Mouse (Mus musculus): ENCODE measurements at regions not wholly inside any gene's neighbourhood (a gene's known extent, or its start where the extent isn't known, plus 50 kb on each side); places are given as distances from the start of the nearest gene placed in this dataset.
A peak's percentile ranks its signal among the peaks of the same experiment; 100 is the strongest.

GRCm38 (mm10) chr1:80030635-80031034 lies 169.7 kb upstream of the Serpine2 start:
- no peak for DNase-seq (ENCODE audit: low read depth, low spot score)

DNA sequence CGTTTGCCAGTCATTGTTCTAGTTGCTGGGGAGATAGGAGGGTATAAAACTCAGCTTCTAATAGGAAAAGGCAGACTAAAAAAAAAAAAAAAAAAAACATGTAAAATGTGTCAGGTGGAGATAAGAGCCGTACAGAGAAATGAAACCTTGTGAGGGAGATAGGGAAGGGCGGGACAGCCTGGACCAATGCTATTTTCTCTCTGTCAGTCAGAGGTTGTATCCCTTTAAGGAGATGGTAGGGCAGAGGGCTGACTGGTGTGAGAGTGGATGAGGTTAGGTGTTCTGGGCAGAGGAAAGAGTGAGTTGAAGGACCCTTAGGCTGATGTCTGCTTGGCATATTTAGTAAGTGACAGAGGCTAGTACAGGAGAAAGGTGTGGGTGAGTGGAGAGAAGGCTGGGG lies 169.2 kb upstream of the Serpine2 start:
- DNase-seq (ENCODE audit: low read depth, low spot score) = no peak

- DNase-seq (ENCODE audit: low read depth, low spot score) = no peak
Observed at GRCm38 (mm10) chr1:80025863-80026616, 165.1 kb upstream of the Serpine2 start.

DNA sequence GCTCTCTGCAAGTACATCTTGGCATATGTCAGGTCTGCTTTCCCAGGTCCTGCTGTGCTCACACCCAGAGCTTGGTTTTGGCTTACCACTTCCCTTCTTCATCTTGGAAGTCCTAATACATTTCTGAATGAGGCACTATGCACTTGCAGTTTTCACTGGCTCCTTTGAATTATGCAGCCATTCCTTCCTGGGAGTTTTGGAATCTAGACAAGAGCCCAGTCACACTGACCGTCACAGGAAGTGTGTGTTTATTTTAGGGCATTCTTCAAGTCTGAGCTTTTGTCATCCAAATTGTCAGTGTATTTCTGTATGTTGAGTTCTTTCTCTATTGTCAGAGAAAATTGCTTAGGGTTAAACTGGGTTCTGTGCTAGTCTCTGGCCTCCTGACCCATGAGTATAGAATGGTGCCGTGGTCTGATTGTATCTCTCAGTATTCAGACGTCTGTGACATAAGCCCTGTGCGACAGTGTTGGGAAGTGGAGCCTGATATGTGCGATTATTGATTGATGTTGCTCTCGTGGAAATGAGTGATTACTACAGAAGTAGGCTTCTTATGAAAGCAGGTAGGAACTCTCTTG lies 162.6 kb upstream of the Serpine2 start:
- DNase-seq (ENCODE audit: low read depth, low spot score) = peak; percentile 4

DNA sequence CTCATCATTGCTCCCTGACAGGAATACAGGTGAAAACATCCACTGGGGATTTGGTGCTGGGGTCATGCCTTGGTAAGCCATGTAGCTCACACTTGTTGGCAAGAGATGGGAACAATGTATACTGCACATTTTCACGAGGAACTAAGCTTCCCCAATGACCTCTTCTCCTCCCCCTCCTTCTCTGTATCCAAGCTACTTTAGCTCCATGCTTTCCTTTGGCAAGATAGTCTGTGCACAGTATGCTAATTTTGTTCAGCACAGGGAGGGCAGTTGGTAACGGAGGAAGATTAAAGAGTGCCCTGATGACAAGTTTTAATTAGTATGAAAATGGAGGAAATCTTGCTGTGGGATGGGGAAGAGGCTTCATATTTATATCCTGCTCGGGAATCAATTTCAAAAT lies 160.9 kb upstream of the Serpine2 start:
- DNase-seq (ENCODE audit: low read depth, low spot score) = no peak

DNA sequence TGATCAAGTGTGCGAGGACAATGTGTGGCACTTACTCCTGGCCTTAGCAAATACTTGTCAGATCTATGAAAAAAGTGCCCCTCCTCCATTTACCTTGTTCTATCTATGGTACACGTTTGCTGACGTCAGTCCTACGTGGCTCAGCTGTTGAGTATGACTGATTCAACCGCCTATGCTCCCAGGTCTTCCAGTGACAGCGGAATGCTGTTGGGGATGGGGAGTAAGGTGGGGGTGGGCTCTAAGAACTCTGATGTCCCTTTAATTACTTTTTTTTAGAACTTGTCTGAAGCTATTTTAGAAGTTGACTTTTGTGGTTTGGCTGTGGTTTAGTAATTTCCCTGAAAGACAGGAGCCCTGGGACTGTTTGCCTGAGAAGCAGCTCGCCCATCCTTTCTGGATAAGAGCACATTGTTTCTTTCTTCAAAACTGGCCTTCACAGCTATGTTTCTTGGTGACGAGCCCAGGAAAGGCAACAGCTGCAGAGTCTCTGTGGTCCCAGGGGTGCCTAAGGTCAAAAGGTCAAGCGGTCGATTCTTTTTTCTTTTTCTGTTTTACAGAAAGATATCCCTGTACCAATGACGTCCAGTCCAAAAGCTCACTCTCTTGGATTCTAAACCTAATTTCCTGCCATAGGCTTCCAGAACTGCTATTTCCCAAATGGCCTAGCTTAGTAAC lies 157.5 kb upstream of the Serpine2 start:
- no peak for DNase-seq (ENCODE audit: low read depth, low spot score)

- no peak for DNase-seq (ENCODE audit: low read depth, low spot score)
Observed at GRCm38 (mm10) chr1:80015474-80015873, 154.5 kb upstream of the Serpine2 start.

DNA sequence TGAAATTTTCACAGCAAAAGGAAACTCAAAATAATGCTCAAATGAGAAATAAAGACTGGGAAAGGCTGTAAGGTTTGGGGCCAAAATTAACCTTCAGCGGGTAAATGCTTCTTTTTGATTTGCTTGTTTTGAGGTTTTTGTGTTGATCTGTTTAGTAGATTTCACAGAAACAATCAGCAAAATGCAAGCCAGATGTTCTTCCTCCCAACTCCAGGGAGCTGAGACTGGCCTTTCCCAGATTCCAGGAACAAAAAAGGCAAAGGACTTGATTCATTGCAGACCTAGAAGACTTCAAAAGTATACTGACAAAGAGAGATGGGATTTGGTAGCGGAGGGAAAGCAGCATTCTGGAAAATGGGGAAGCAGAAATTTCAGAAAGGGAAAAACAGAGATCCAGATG lies 153.6 kb upstream of the Serpine2 start:
- DNase-seq (ENCODE audit: low read depth, low spot score) = no peak

DNA sequence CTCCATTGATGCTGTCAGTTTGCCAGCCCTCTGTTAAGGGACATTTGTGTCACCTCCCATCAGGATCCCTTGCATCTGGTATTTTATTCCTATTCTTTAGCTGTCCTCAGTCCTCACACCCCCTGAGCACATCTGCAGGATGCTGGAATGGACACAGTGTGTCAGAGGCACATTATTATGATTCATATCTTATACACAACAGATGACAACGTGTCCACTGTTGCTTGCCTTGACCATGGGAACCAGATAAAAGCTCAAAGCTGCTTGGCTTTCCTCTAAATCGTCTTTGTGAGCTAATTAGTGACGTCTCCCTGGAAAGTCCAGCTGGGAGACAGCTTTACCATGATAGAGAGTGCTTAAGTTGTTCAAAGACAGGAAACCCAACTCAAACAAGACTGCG lies 149.7 kb upstream of the Serpine2 start:
- DNase-seq (ENCODE audit: low read depth, low spot score) = no peak

DNA sequence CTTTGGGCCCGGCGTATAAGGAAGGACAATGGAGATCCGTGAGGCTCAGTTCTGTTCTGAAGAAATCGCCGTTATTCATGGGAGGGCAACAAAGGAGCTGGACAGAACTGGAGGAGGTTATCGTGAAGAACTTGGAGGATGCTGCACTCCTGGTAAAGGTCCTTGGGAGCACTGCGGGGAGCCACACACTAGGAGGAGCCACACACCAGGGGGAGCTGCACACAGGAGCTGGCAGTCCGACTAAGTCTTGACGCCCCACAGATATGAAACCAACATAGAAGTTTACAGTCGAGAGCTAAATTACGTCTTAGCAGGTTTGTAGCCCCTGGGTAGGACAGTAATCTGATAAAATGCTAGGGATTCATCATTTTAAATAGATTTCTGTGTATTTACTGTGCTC lies 138.1 kb upstream of the Serpine2 start:
- DNase-seq (ENCODE audit: low read depth, low spot score) = peak; percentile 12

DNA sequence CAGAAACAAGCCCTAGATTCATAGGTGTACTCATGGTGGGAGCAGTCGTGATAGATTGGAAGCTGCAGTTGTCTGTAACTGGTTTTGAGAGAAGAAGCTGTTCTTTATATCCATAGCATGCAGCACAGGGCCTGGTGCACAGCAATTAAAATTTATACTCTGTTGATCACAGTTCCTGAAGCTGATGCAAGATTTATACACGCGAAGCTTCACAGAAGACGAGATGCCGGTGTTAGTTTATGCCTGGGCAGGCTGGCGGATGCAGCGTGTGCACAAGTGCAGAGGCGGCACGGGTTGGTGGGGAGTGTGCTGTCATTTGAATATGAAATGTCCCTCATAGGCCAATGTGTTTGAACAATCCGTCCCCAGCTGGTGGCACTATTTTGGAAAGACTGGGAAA lies 136.9 kb upstream of the Serpine2 start:
- no peak for DNase-seq (ENCODE audit: low read depth, low spot score)

DNA sequence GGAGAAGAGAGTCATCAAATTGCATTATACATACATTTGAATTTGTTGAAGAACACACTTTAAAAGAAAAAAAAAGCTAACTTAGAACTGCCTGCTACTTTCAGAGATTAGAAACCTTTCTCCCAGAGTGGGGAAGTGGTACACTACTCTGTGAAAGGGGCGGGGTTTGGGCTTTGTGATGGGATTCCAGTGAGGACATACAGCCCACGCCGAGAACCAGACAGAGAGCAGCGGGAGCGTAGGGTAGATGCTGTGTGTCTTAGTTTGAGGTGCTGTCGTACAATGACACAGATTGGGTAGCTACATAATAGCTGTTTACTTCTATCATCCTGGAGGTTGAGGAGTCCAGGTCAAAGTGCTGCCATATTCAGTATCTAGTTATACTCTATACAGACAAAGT lies 136.5 kb upstream of the Serpine2 start:
- no peak for DNase-seq (ENCODE audit: low read depth, low spot score)

GRCm38 (mm10) chr1:79984721-79985120 lies 123.7 kb upstream of the Serpine2 start:
- DNase-seq (ENCODE audit: low read depth, low spot score) = no peak

DNA sequence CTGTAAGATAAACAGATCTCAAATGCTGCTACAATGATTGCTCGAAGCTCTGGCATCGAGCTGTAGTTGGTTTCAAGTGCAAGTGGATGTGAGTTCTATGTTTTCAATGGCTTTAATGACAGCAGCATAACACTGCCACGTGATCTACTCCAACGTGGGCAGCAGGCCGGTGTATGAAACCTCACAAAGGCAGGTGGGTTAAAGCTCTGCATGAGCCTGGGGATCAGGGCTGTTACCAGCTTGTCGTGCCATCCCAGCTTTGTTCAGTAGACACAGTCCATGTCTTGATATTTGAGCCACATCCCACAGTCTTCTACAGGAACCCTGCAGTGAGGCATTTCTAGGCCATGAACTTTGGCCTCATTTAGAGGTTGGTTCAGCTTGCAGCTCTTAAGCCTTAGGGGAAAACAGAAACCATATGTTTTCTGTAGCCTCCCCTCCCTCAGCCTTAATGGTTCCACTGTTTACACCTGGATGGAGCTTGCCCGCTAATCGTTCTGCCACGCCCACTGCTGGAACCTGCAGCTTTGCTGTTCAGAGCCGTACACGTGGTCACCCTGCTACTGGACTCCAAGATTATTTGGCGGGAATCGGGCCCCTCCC lies 121.8 kb upstream of the Serpine2 start:
- no peak for DNase-seq (ENCODE audit: low read depth, low spot score)

- no peak for DNase-seq (ENCODE audit: low read depth, low spot score)
Observed at GRCm38 (mm10) chr1:79979863-79980262, 118.9 kb upstream of the Serpine2 start.

- DNase-seq (ENCODE audit: low read depth, low spot score) = no peak
Observed at GRCm38 (mm10) chr1:79978156-79978555, 117.2 kb upstream of the Serpine2 start.

DNA sequence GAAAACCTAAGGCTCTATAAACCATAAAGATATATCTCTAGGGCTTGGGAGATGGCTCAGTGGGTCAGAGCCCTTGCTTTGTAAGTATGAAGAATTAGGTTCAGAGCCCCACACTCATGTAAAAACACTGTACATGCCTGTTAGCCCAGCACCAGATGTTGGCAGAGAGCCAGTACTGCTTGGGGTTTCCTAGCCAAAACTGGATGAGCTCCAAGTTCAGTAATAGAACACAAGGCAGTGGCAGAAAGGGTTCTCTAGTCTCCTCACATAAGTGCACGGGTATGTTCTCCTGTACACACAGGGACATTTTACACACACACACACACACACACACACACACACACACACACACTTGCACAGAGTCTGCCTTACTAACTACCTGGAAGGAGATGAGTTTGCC lies 95.1 kb upstream of the Serpine2 start:
- DNase-seq (ENCODE audit: low read depth, low spot score) = no peak

- no peak for DNase-seq (ENCODE audit: low read depth, low spot score)
Observed at GRCm38 (mm10) chr1:79944231-79944630, 83.3 kb upstream of the Serpine2 start.

DNA sequence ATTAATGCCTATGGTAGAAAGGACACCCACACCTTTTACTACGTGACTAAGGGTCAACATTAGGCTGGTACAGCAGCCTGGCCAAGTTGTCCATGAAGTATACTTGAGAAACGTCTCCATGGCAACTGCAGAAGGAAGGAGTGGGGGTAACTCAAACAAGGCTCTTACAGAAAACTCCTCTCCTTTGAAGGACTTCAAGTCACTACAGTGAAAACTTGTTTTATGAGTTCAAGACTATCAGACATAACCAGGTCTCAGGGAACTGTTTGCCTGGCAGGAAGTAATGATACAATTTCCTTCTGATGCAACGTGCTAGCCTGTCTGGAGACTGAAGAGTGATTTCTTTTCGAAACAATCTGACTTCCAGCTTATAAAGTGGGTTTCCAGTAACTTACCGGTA lies 71.5 kb upstream of the Serpine2 start:
- DNase-seq (ENCODE audit: low read depth, low spot score) = no peak

GRCm38 (mm10) chr1:79927740-79928139 lies 66.8 kb upstream of the Serpine2 start:
- DNase-seq (ENCODE audit: low read depth, low spot score) = no peak

GRCm38 (mm10) chr1:79925776-79926175 lies 64.8 kb upstream of the Serpine2 start:
- no peak for DNase-seq (ENCODE audit: low read depth, low spot score)

DNA sequence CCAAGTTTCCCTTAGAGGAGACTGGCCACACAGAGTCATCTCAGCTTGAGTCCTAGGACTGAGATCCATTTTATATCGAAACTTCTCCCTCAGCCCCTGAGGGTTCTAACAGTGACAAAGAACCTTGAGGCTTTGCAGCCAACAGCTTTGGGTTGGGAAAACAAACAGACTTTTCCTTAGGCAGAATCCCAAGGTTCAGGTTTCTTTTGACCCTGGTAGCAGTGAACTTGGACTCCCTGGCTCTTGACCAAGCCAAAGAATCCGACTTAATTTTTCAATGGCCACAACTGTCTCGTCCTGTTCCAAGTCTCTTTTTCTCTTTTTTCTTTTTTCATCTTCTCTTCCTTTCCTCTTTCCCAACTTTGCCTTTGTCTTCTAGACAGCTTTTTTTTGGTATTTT lies 60.9 kb upstream of the Serpine2 start:
- DNase-seq (ENCODE audit: low read depth, low spot score) = no peak

DNA sequence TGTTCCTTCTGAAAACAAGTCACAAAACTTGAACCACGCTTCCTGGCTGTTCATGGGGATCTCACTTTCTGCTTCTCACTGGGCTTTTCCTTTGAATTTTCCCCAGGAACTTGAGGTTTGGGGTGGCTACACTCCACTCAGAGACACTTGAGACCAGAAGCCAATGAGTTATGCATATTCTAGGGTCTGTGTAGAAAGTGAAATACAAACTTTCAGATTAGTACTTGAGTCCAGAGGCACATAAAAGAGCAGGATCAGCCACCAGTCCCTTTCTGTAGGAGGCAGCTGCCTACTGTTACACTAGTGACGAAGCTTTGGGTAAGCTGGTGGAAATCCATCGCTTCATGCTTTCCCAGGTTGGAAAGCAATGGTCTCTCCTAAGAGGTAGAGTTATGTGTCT lies 60.4 kb upstream of the Serpine2 start:
- DNase-seq (ENCODE audit: low read depth, low spot score) = no peak
